Mouse (Mus musculus) intestine, embryonic 16.5 days (tissue): ENCODE data around the gene Stn1. TPM values are rescaled to one million over a fixed set of nuclear protein-coding genes. Genes with fewer than 3 reads are reported as not detected.

Experiments used
- ATAC-seq: fragments of 200-750 bp; cut with Nextera tagmentation; 2 replicates; pipeline ENCODE4 v1.8.0; 2017; ENCODE audit warnings: moderate TSS enrichment, moderate library complexity
- H3K27ac ChIP-seq: fragments of 300-500 bp; sonication (generic); 2 replicates; pipeline ENCODE4 v1.5.1; 2014; ENCODE audit warnings: mild to moderate bottlenecking, low read length
- H3K27me3 ChIP-seq: fragments of 300-500 bp; sonication (generic); replicated peaks from 2 replicates; pipeline ENCODE4 v1.6.1; 2014; ENCODE audit warnings: low read length, control low read depth, mixed read lengths; ENCODE audit not compliant: control insufficient read depth, insufficient read depth
- H3K36me3 ChIP-seq: fragments of 300-500 bp; sonication (generic); 2 replicates; pipeline ENCODE4 v1.6.1; 2014; ENCODE audit warnings: low read length, control low read depth; ENCODE audit not compliant: control insufficient read depth, insufficient read depth
- H3K4me1 ChIP-seq: fragments of 300-500 bp; sonication (generic); 2 replicates; pipeline ENCODE4 v1.6.1; 2014; ENCODE audit warnings: low read length, control low read depth, mixed read lengths; ENCODE audit not compliant: control insufficient read depth, insufficient read depth
- H3K4me2 ChIP-seq: fragments of 300-500 bp; sonication (generic); 2 replicates; pipeline ENCODE4 v1.6.1; 2014; ENCODE audit warnings: low read depth, low read length, control low read depth
- H3K4me3 ChIP-seq: fragments of 300-500 bp; sonication (generic); 2 replicates; pipeline ENCODE4 v1.5.1; 2014; ENCODE audit warnings: mild to moderate bottlenecking, low read length
- H3K9ac ChIP-seq: fragments of 300-500 bp; sonication (generic); 2 replicates; pipeline ENCODE4 v1.6.1; 2014; ENCODE audit warnings: low read depth, low read length
- H3K9me3 ChIP-seq: fragments of 300-500 bp; sonication (generic); 2 replicates; pipeline ENCODE4 v1.6.1; 2016; ENCODE audit warnings: low read length, control low read depth; ENCODE audit not compliant: control insufficient read depth
- WGBS: fragments of 180-500 bp; shearing (Covaris S2); extraction: QIAGEN DNeasy Blood & Tissue Kit; methylation state at CpG from one replicate; pipeline ENCODE4 v1.1.7; 2014; 5-methylcytosine and 5-hydroxymethylcytosine counted together
- polyA plus RNA-seq: library from polyadenylated mRNA; unstranded; fragments of >200 nt; fragmentation: Nextera tagmentation; extraction: Ambion mirVana; gene quantifications from 2 replicates; pipeline ENCODE4 v1.2.1, GENCODE M21; 2015

The Stn1 gene
- polyA plus RNA-seq, 1 experiment from 2014 or later = 43.9 TPM

- Histone ChIP-seq H3K27me3 (no peaks in the 10 kb centered on the region), H3K4me3 (no peak overlapping the region), H3K36me3 (no peaks in the 10 kb centered on the region), H3K27ac (no peak overlapping the region), H3K9me3 (no peaks in the 10 kb centered on the region), H3K4me1 (peaks cover 18% of the 10 kb centered on the region), H3K4me2 (no peak overlapping the region), H3K9ac (no peak overlapping the region)
- no peak for ATAC-seq
- 81% methylated on average over 4 of the region's 4 CpGs for WGBS
Measured at GRCm38 (mm10) chr19:47513618-47513897, 23.7 kb downstream of the Stn1 start.

- H3K4me1 ChIP-seq = peaks cover 24% of the 10 kb centered on the region
- 69% methylated on average over 21 of the region's 21 CpGs for WGBS
- H3K9ac ChIP-seq = no peak overlapping the region
- no peaks in the 10 kb centered on the region for H3K36me3 ChIP-seq
- H3K9me3 ChIP-seq = no peaks in the 10 kb centered on the region
- no peak overlapping the region for H3K4me3 ChIP-seq
- no peaks in the 10 kb centered on the region for H3K27me3 ChIP-seq
- ATAC-seq = no peak
- no peak overlapping the region for H3K27ac ChIP-seq
- H3K4me2 ChIP-seq = no peak overlapping the region
Measured at GRCm38 (mm10) chr19:47512794-47513617, 24.3 kb downstream of the Stn1 start.

- Histone ChIP-seq H3K9ac (no peak overlapping the region), H3K4me3 (no peak overlapping the region), H3K27ac (0 out of 2 replicates have a peak overlapping the region, but pooled peaks have one; percentile 79), H3K4me1 (peaks cover 32% of the 10 kb centered on the region), H3K36me3 (no peaks in the 10 kb centered on the region), H3K27me3 (no peaks in the 10 kb centered on the region), H3K4me2 (no peak overlapping the region), H3K9me3 (no peaks in the 10 kb centered on the region)
- 67% methylated on average over 6 of the region's 6 CpGs for WGBS
- ATAC-seq = no peak
Measured at GRCm38 (mm10) chr19:47511958-47512357, 25.3 kb downstream of the Stn1 start.

GRCm38 (mm10) chr19:47511294-47511675, 26.0 kb downstream of the Stn1 start:
- H3K36me3 ChIP-seq = no peaks in the 10 kb centered on the region
- no peak overlapping the region for H3K4me3 ChIP-seq
- H3K9ac ChIP-seq = no peak overlapping the region
- H3K27ac ChIP-seq = peak overlapping the region; percentile 79
- no peaks in the 10 kb centered on the region for H3K27me3 ChIP-seq
- H3K4me1 ChIP-seq = peaks cover 32% of the 10 kb centered on the region
- H3K9me3 ChIP-seq = no peaks in the 10 kb centered on the region
- 73% methylated on average over 7 of the region's 7 CpGs for WGBS
- no peak for ATAC-seq
- no peak overlapping the region for H3K4me2 ChIP-seq

GRCm38 (mm10) chr19:47510473-47511293, 26.6 kb downstream of the Stn1 start:
- H3K4me1 ChIP-seq = peaks cover 32% of the 10 kb centered on the region
- no peaks in the 10 kb centered on the region for H3K36me3 ChIP-seq
- no peak overlapping the region for H3K4me2 ChIP-seq
- H3K9ac ChIP-seq = no peak overlapping the region; the same call in 1 of the 2 replicates
- WGBS = 53% methylated on average over 25 of the region's 25 CpGs
- H3K27ac ChIP-seq = peak overlapping the region; percentile 79
- no peaks in the 10 kb centered on the region for H3K9me3 ChIP-seq
- no peaks in the 10 kb centered on the region for H3K27me3 ChIP-seq
- no peak for ATAC-seq
- no peak overlapping the region for H3K4me3 ChIP-seq

GRCm38 (mm10) chr19:47510135-47510472, 27.2 kb downstream of the Stn1 start:
- H3K9me3 ChIP-seq = no peaks in the 10 kb centered on the region
- no peak overlapping the region for H3K9ac ChIP-seq
- no peaks in the 10 kb centered on the region for H3K27me3 ChIP-seq
- H3K4me1 ChIP-seq = peaks cover 32% of the 10 kb centered on the region
- H3K27ac ChIP-seq = peak overlapping the region; percentile 79
- H3K36me3 ChIP-seq = 0 out of 2 replicates have a peak, but pooled peaks cover 2% of the 10 kb centered on the region
- no peak overlapping the region for H3K4me3 ChIP-seq
- no peak overlapping the region for H3K4me2 ChIP-seq
- 71% methylated on average over 7 of the region's 7 CpGs for WGBS
- no peak for ATAC-seq

- H3K9me3 ChIP-seq = no peaks in the 10 kb centered on the region
- H3K27me3 ChIP-seq = no peaks in the 10 kb centered on the region
- 0 out of 2 replicates have a peak, but pooled peaks cover 2% of the 10 kb centered on the region for H3K36me3 ChIP-seq
- peak overlapping the region; percentile 79 for H3K27ac ChIP-seq
- 0 out of 2 replicates have a peak overlapping the region, but pooled peaks have one; percentile 15 for H3K4me2 ChIP-seq
- peak overlapping the region; percentile 29; the same call in 1 of the 2 replicates for H3K9ac ChIP-seq
- no peak overlapping the region for H3K4me3 ChIP-seq
- H3K4me1 ChIP-seq = peaks cover 32% of the 10 kb centered on the region
- ATAC-seq = peak; percentile 84
- 33% methylated on average over 5 of the region's 5 CpGs for WGBS
Measured at GRCm38 (mm10) chr19:47508771-47509281, 28.5 kb downstream of the Stn1 start.

GRCm38 (mm10) chr19:47508191-47508590, 29.1 kb downstream of the Stn1 start:
- H3K36me3 ChIP-seq = 0 out of 2 replicates have a peak, but pooled peaks cover 2% of the 10 kb centered on the region
- H3K27ac ChIP-seq = peak overlapping the region; percentile 79
- peaks cover 32% of the 10 kb centered on the region for H3K4me1 ChIP-seq
- WGBS = 40% methylated on average over 3 of the region's 3 CpGs
- no peak overlapping the region for H3K4me3 ChIP-seq
- H3K27me3 ChIP-seq = no peaks in the 10 kb centered on the region
- peak; percentile 62 for ATAC-seq
- no peaks in the 10 kb centered on the region for H3K9me3 ChIP-seq
- H3K9ac ChIP-seq = peak overlapping the region; percentile 17; the same call in 1 of the 2 replicates
- H3K4me2 ChIP-seq = 0 out of 2 replicates have a peak overlapping the region, but pooled peaks have one; percentile 26
